In genomic region chr2:103970041-103970790, GRCm38 (mm10) we compare ENCODE assay signal across 8 mouse cellular contexts. TPM values are rescaled to one million over a fixed set of nuclear protein-coding genes. Genes with fewer than 3 reads are reported as not detected.
DNase-seq lines count a peak whose midpoint lies in the region; ATAC-seq lines count a peak whose summit lies in the region.

No protein-coding gene starts in this region.

- H3K4me2 ChIP-seq in embryonic facial prominence, embryonic 14.5 days (ENCODE audit: low read depth, low read length), result peak overlapping the region; percentile 98
- peak overlapping the region; percentile 97 for H3K4me2 ChIP-seq in heart, embryonic 13.5 days
- peak overlapping the region; percentile 93 for H3K4me2 ChIP-seq in kidney, embryonic 16.5 days (replicated peaks; ENCODE audit: low read depth, low read length)
- peak overlapping the region; percentile 91 for H3K4me2 ChIP-seq in neural tube, embryonic 14.5 days (ENCODE audit: low read depth, low read length)

- peak overlapping the region; percentile 82 for H3K4me3 ChIP-seq in embryonic facial prominence, embryonic 14.5 days (ENCODE audit: low read depth, low read length)
- H3K4me3 ChIP-seq in heart, embryonic 13.5 days, result peak overlapping the region; percentile 85
- H3K4me3 ChIP-seq in kidney, embryonic 16.5 days (ENCODE audit: low read length), result peak overlapping the region; percentile 75
- H3K4me3 ChIP-seq in neural tube, embryonic 14.5 days (ENCODE audit: low read depth, low read length), result peak overlapping the region; percentile 76

- peak; percentile 35 for DNase-seq in CD4-positive helper T cell, adult 2 months (ENCODE audit: low read depth, low spot score)
- DNase-seq in adrenal gland, postnatal 36 days, result peak; percentile 78
- DNase-seq in embryonic facial prominence, embryonic 14.5 days (ENCODE audit: low spot score), result peak; percentile 46
- peak; percentile 32 to 44 for DNase-seq in lung, adult 18-20 months
- DNase-seq in testis, postnatal 14 days (ENCODE audit: low spot score), result peak; percentile 23

- peaks cover 45% of the 10 kb centered on the region for H3K27me3 ChIP-seq in embryonic facial prominence, embryonic 14.5 days (replicated peaks; ENCODE audit: control insufficient read depth, insufficient read depth, low read length)
- H3K27me3 ChIP-seq in heart, embryonic 13.5 days (replicated peaks), result peaks cover 78% of the 10 kb centered on the region
- peaks cover 41% of the 10 kb centered on the region for H3K27me3 ChIP-seq in kidney, embryonic 16.5 days (ENCODE audit: insufficient read depth, low read length)
- H3K27me3 ChIP-seq in neural tube, embryonic 14.5 days (ENCODE audit: control insufficient read depth, insufficient read depth, low read length), result no peaks in the 10 kb centered on the region; the same call in 1 of the 2 replicates

- no peaks in the 10 kb centered on the region for H3K9me3 ChIP-seq in embryonic facial prominence, embryonic 14.5 days (ENCODE audit: control insufficient read depth, low read length)
- no peaks in the 10 kb centered on the region for H3K9me3 ChIP-seq in heart, embryonic 13.5 days
- no peaks in the 10 kb centered on the region for H3K9me3 ChIP-seq in kidney, embryonic 16.5 days (ENCODE audit: low read length)
- no peaks in the 10 kb centered on the region for H3K9me3 ChIP-seq in neural tube, embryonic 14.5 days (ENCODE audit: control insufficient read depth, low read length)

- peak overlapping the region; percentile 68 for H3K9ac ChIP-seq in embryonic facial prominence, embryonic 14.5 days (ENCODE audit: low read depth, low read length)
- H3K9ac ChIP-seq in heart, embryonic 13.5 days, result peak overlapping the region; percentile 90
- H3K9ac ChIP-seq in kidney, embryonic 16.5 days (replicated peaks; ENCODE audit: low read length), result peak overlapping the region; percentile 73
- H3K9ac ChIP-seq in neural tube, embryonic 14.5 days (replicated peaks; ENCODE audit: low read depth, low read length), result peak overlapping the region; percentile 98

- WGBS in embryonic facial prominence, embryonic 14.5 days, result under 1% methylated on average over 27 of the region's 79 CpGs
- under 1% methylated on average over 79 of the region's 79 CpGs for WGBS in heart, embryonic 13.5 days
- under 1% methylated on average over 59 of the region's 79 CpGs for WGBS in kidney, embryonic 16.5 days
- 0% methylated on average over 52 of the region's 79 CpGs for WGBS in neural tube, embryonic 14.5 days

- peak overlapping the region; percentile 61; the same call in 1 of the 2 replicates for H3K27ac ChIP-seq in embryonic facial prominence, embryonic 14.5 days (replicated peaks; ENCODE audit: low read depth, low read length)
- peak overlapping the region; percentile 77 for H3K27ac ChIP-seq in heart, embryonic 13.5 days (replicated peaks)
- peak overlapping the region; percentile 48 for H3K27ac ChIP-seq in kidney, embryonic 16.5 days (ENCODE audit: low read length)
- peak overlapping the region; percentile 96 for H3K27ac ChIP-seq in neural tube, embryonic 14.5 days (ENCODE audit: low read depth, low read length)

- no peaks in the 10 kb centered on the region for H3K36me3 ChIP-seq in embryonic facial prominence, embryonic 14.5 days (ENCODE audit: control insufficient read depth, insufficient read depth, low read length)
- H3K36me3 ChIP-seq in heart, embryonic 13.5 days, result peaks cover 9% of the 10 kb centered on the region; the same call in 1 of the 2 replicates
- no peaks in the 10 kb centered on the region for H3K36me3 ChIP-seq in kidney, embryonic 16.5 days (ENCODE audit: insufficient read depth, low read length)
- no peaks in the 10 kb centered on the region for H3K36me3 ChIP-seq in neural tube, embryonic 14.5 days (ENCODE audit: control insufficient read depth, insufficient read depth, low read length)

- peak; percentile 64 for ATAC-seq in embryonic facial prominence, embryonic 14.5 days (ENCODE audit: low read depth)
- peak; percentile 51 for ATAC-seq in heart, embryonic 13.5 days (ENCODE audit: extremely low read depth, insufficient number of reproducible peaks, low FRiP score, low TSS enrichment)
- ATAC-seq in kidney, embryonic 16.5 days (ENCODE audit: low FRiP score, low TSS enrichment), result peak; percentile 75
- ATAC-seq in neural tube, embryonic 14.5 days (ENCODE audit: low read depth), result peak; percentile 67

- H3K4me1 ChIP-seq in embryonic facial prominence, embryonic 14.5 days (ENCODE audit: control insufficient read depth, insufficient read depth, low read length), result no peaks in the 10 kb centered on the region
- peaks cover 12% of the 10 kb centered on the region for H3K4me1 ChIP-seq in heart, embryonic 13.5 days
- peaks cover 10% of the 10 kb centered on the region for H3K4me1 ChIP-seq in kidney, embryonic 16.5 days (ENCODE audit: insufficient read depth, low read length)
- H3K4me1 ChIP-seq in neural tube, embryonic 14.5 days (ENCODE audit: control insufficient read depth, insufficient read depth, low read length), result peaks cover 4% of the 10 kb centered on the region; the same call in 1 of the 2 replicates

RNA-seq across cellular contexts. Expression of gene Lmo2, which starts 12.4 kb away (rescaled TPM):
- 10 to 100 TPM; 27.9 to 32.2 TPM for total RNA-seq in adrenal gland, postnatal 36 days (2021)
- polyA plus RNA-seq in embryonic facial prominence, embryonic 14.5 days (2014; fragmentation: Nextera tagmentation; extraction: Ambion mirVana), result 22.3 and 23.8 TPM in 2 replicates
- 23.9 and 24.5 TPM in 2 replicates for polyA plus RNA-seq in heart, embryonic 13.5 days (2015; fragmentation: Nextera tagmentation; extraction: Ambion mirVana)
- polyA plus RNA-seq in kidney, embryonic 16.5 days (2015; fragmentation: Nextera tagmentation; extraction: Ambion mirVana), result 33.1 and 34.9 TPM in 2 replicates
- 64.2 and 68.0 TPM in 2 replicates for polyA plus RNA-seq in neural tube, embryonic 14.5 days (2014; fragmentation: Nextera tagmentation; extraction: Ambion mirVana)

RNA-seq across cellular contexts. Expression of gene Fbxo3, which starts 57.3 kb away (rescaled TPM):
- total RNA-seq in adrenal gland, postnatal 36 days (2021), result 100 to 1,000 TPM in 1 of 2 experiments, 10 to 100 TPM in 1; 71.5 to 103 TPM
- polyA plus RNA-seq in embryonic facial prominence, embryonic 14.5 days (2014; fragmentation: Nextera tagmentation; extraction: Ambion mirVana), result 47.3 and 50.7 TPM in 2 replicates
- polyA plus RNA-seq in heart, embryonic 13.5 days (2015; fragmentation: Nextera tagmentation; extraction: Ambion mirVana), result 37.2 and 42.8 TPM in 2 replicates
- polyA plus RNA-seq in kidney, embryonic 16.5 days (2015; fragmentation: Nextera tagmentation; extraction: Ambion mirVana), result 59.7 and 61.1 TPM in 2 replicates
- polyA plus RNA-seq in neural tube, embryonic 14.5 days (2014; fragmentation: Nextera tagmentation; extraction: Ambion mirVana), result 74.0 and 82.5 TPM in 2 replicates

RNA-seq across cellular contexts. Expression of gene 4931422A03Rik, which starts 57.9 kb away (rescaled TPM):
- total RNA-seq in adrenal gland, postnatal 36 days (2021), result not detected
- polyA plus RNA-seq in embryonic facial prominence, embryonic 14.5 days (2014; fragmentation: Nextera tagmentation; extraction: Ambion mirVana), result 1.3 and 2.5 TPM in 2 replicates
- 1.6 and 1.9 TPM in 2 replicates for polyA plus RNA-seq in heart, embryonic 13.5 days (2015; fragmentation: Nextera tagmentation; extraction: Ambion mirVana)
- 2.0 and 2.6 TPM in 2 replicates for polyA plus RNA-seq in kidney, embryonic 16.5 days (2015; fragmentation: Nextera tagmentation; extraction: Ambion mirVana)
- polyA plus RNA-seq in neural tube, embryonic 14.5 days (2014; fragmentation: Nextera tagmentation; extraction: Ambion mirVana), result 2.2 and 3.3 TPM in 2 replicates

Comparison
In these comparisons a context has a peak if more than half of its experiments do, and no peak if none do; other contexts are left out.
1. Peak in every context shown above with its lines: DNase-seq, ATAC-seq, H3K4me3 ChIP-seq and H3K27ac ChIP-seq.
2. DNase-seq: peak in every context shown above with its lines; median percentile 78 in adrenal gland, postnatal 36 days; 46 in embryonic facial prominence, embryonic 14.5 days; 38 in lung, adult 18-20 months; 35 in CD4-positive helper T cell, adult 2 months; 23 in testis, postnatal 14 days.